Mouse (Mus musculus) monocyte, adult 2 months (primary cell): ENCODE results near the gene AC140267.1.

Source experiments
- DNase-seq, 2 experiments: peaks; one replicate each; pipeline ENCODE4 v3.0.0; 2022; ENCODE audit warnings: low spot score in 2 of 2, low read depth in 1 of 2

AC140267.1 gene

GRCm38 (mm10) chr15:80228071-80228800 lies 7.4 kb upstream of the AC140267.1 start:
- no peak for DNase-seq

- no peak for DNase-seq
Observed at GRCm38 (mm10) chr15:80232331-80232730, 3.3 kb upstream of the AC140267.1 start.

GRCm38 (mm10) chr15:80233053-80233452 lies 2.6 kb upstream of the AC140267.1 start:
- no peak for DNase-seq

- peak; percentile 96 to 98 for DNase-seq
Observed at GRCm38 (mm10) chr15:80233733-80234509, 1.7 kb upstream of the AC140267.1 start, which contains the start of gene Mief1. TSS of gene Mief1 (plus strand) at chr15:80234018.

GRCm38 (mm10) chr15:80248135-80248534 lies 12.5 kb downstream of the AC140267.1 start:
- no peak for DNase-seq

- DNase-seq, result no peak
Observed at GRCm38 (mm10) chr15:80248596-80248995, 13.0 kb downstream of the AC140267.1 start.

- DNase-seq, result no peak
Observed at GRCm38 (mm10) chr15:80249672-80250071, 14.0 kb downstream of the AC140267.1 start.

- DNase-seq, result no peak
Observed at GRCm38 (mm10) chr15:80250586-80250985, 15.0 kb downstream of the AC140267.1 start.

GRCm38 (mm10) chr15:80253530-80253929 lies 17.9 kb downstream of the AC140267.1 start:
- no peak for DNase-seq

- no peak for DNase-seq
Observed at GRCm38 (mm10) chr15:80254207-80254606, 18.6 kb downstream of the AC140267.1 start.

GRCm38 (mm10) chr15:80254847-80255645 lies 19.4 kb downstream of the AC140267.1 start, which contains the start of gene Atf4:
TSS of gene Atf4 (plus strand) at chr15:80255184.
- DNase-seq, result peak; percentile 95 to 98

- peak; percentile 76 to 77 for DNase-seq
Observed at GRCm38 (mm10) chr15:80255646-80256121, 20.0 kb downstream of the AC140267.1 start.

- DNase-seq, result no peak
Observed at GRCm38 (mm10) chr15:80256242-80256641, 20.6 kb downstream of the AC140267.1 start.

GRCm38 (mm10) chr15:80256656-80257601 lies 21.3 kb downstream of the AC140267.1 start:
- DNase-seq, result no peak

- no peak for DNase-seq
Observed at GRCm38 (mm10) chr15:80257602-80258239, 22.1 kb downstream of the AC140267.1 start.

- DNase-seq, result no peak
Observed at GRCm38 (mm10) chr15:80258240-80259170, 22.9 kb downstream of the AC140267.1 start.

- DNase-seq, result no peak
Observed at GRCm38 (mm10) chr15:80259406-80260045, 23.9 kb downstream of the AC140267.1 start.

- peak; percentile 35 to 70 for DNase-seq
Observed at GRCm38 (mm10) chr15:80260677-80261076, 25.0 kb downstream of the AC140267.1 start.
